Mouse (Mus musculus) heart, embryonic 13.5 days (tissue): ENCODE measurements around the gene Tmx2. TPM values are rescaled to one million over a fixed set of nuclear protein-coding genes. Genes with fewer than 3 reads are reported as not detected.

Experiments used
- ATAC-seq: fragments of 200-750 bp; cut with Nextera tagmentation; 2 replicates; pipeline ENCODE4 v1.8.0; 2017; ENCODE audit warnings: moderate TSS enrichment; ENCODE audit not compliant: insufficient number of reproducible peaks, low FRiP score, low TSS enrichment; ENCODE audit errors: extremely low read depth
- H3K27ac ChIP-seq: fragments of 300-500 bp; sonication (generic); replicated peaks from 2 replicates; pipeline ENCODE4 v1.5.1; 2015; ENCODE audit warnings: moderate library complexity, mild to moderate bottlenecking, inconsistent platforms
- H3K27me3 ChIP-seq: fragments of 300-500 bp; sonication (generic); replicated peaks from 2 replicates; pipeline ENCODE4 v1.6.1; 2015; ENCODE audit warnings: mild to moderate bottlenecking, inconsistent platforms
- H3K36me3 ChIP-seq: fragments of 300-500 bp; sonication (generic); 2 replicates; pipeline ENCODE4 v1.6.1; 2015; ENCODE audit warnings: mild to moderate bottlenecking, inconsistent platforms
- H3K4me1 ChIP-seq: fragments of 300-500 bp; sonication (generic); 2 replicates; pipeline ENCODE4 v1.6.1; 2015; ENCODE audit warnings: inconsistent platforms
- H3K4me2 ChIP-seq: fragments of 300-500 bp; sonication (generic); 2 replicates; pipeline ENCODE4 v1.6.1; 2015; ENCODE audit warnings: inconsistent platforms, mild to moderate bottlenecking, moderate library complexity
- H3K4me3 ChIP-seq: fragments of 300-500 bp; sonication (generic); 2 replicates; pipeline ENCODE4 v1.5.1; 2015; ENCODE audit warnings: moderate library complexity, mild to moderate bottlenecking, inconsistent platforms
- H3K9ac ChIP-seq: fragments of 300-500 bp; sonication (generic); 2 replicates; pipeline ENCODE4 v1.6.1; 2015; ENCODE audit warnings: inconsistent platforms, mild to moderate bottlenecking, moderate library complexity
- H3K9me3 ChIP-seq: fragments of 300-500 bp; sonication (generic); 2 replicates; pipeline ENCODE4 v1.6.1; 2016; ENCODE audit warnings: inconsistent platforms
- WGBS: fragments of 180-500 bp; shearing (Covaris S2); methylation state at CpG from one replicate; pipeline ENCODE4 v1.1.7; 2015; ENCODE audit warnings: mixed read lengths; 5-methylcytosine and 5-hydroxymethylcytosine counted together
- polyA plus RNA-seq: library from polyadenylated mRNA; unstranded; fragments of >200 nt; fragmentation: Nextera tagmentation; extraction: Ambion mirVana; gene quantifications from 2 replicates; pipeline ENCODE4 v1.2.1, GENCODE M21; 2015

Tmx2 gene
- polyA plus RNA-seq, 1 experiment from 2014 or later = 136 TPM

GRCm38 (mm10) chr2:84636231-84636741 is 42.7 kb downstream of the Tmx2 start:
- Histone ChIP-seq H3K4me1 (peaks cover 95% of the 10 kb centered on the region), H3K27ac (peak overlapping the region; percentile 98), H3K9ac (peak overlapping the region; percentile 74), H3K4me3 (peak overlapping the region; percentile 26), H3K9me3 (no peaks in the 10 kb centered on the region), H3K27me3 (no peaks in the 10 kb centered on the region), H3K4me2 (peak overlapping the region; percentile 65), H3K36me3 (peaks cover 16% of the 10 kb centered on the region; the same call in 1 of the 2 replicates)
- 10% methylated on average over 8 of the region's 8 CpGs for WGBS
- no peak for ATAC-seq

- Histone ChIP-seq H3K9me3 (no peaks in the 10 kb centered on the region), H3K9ac (peak overlapping the region; percentile 77), H3K4me3 (peak overlapping the region; percentile 27), H3K27ac (peak overlapping the region; percentile 98), H3K4me1 (peaks cover 88% of the 10 kb centered on the region), H3K36me3 (peaks cover 19% of the 10 kb centered on the region; the same call in 1 of the 2 replicates), H3K27me3 (no peaks in the 10 kb centered on the region), H3K4me2 (peak overlapping the region; percentile 65)
- 2% methylated on average over 2 of the region's 2 CpGs for WGBS
- peak; percentile 85 for ATAC-seq
Observed at GRCm38 (mm10) chr2:84635611-84636010, 43.3 kb downstream of the Tmx2 start.

GRCm38 (mm10) chr2:84634934-84635482 is 43.9 kb downstream of the Tmx2 start:
- Histone ChIP-seq H3K27me3 (no peaks in the 10 kb centered on the region), H3K4me2 (peak overlapping the region; percentile 65), H3K27ac (peak overlapping the region; percentile 98), H3K9me3 (no peaks in the 10 kb centered on the region), H3K4me1 (peaks cover 85% of the 10 kb centered on the region), H3K4me3 (peak overlapping the region; percentile 27), H3K9ac (peak overlapping the region; percentile 77), H3K36me3 (peaks cover 17% of the 10 kb centered on the region)
- WGBS = 13% methylated on average over 4 of the region's 4 CpGs
- ATAC-seq = no peak

- WGBS = 37% methylated on average over 4 of the region's 4 CpGs
- H3K4me3 ChIP-seq = peak overlapping the region; percentile 27
- H3K36me3 ChIP-seq = peaks cover 22% of the 10 kb centered on the region
- H3K9me3 ChIP-seq = no peaks in the 10 kb centered on the region
- H3K4me1 ChIP-seq = peaks cover 79% of the 10 kb centered on the region
- ATAC-seq = no peak
- peak overlapping the region; percentile 65 for H3K4me2 ChIP-seq
- H3K27ac ChIP-seq = peak overlapping the region; percentile 98
- H3K27me3 ChIP-seq = no peaks in the 10 kb centered on the region
- peak overlapping the region; percentile 77 for H3K9ac ChIP-seq
Observed at GRCm38 (mm10) chr2:84634006-84634405, 44.9 kb downstream of the Tmx2 start.

- H3K27ac ChIP-seq = peak overlapping the region; percentile 98
- peak overlapping the region; percentile 76 for H3K9ac ChIP-seq
- no peaks in the 10 kb centered on the region for H3K9me3 ChIP-seq
- peaks cover 24% of the 10 kb centered on the region for H3K36me3 ChIP-seq
- H3K4me2 ChIP-seq = peak overlapping the region; percentile 65
- 3% methylated on average over 3 of the region's 3 CpGs for WGBS
- peak overlapping the region; percentile 21 for H3K4me3 ChIP-seq
- no peak for ATAC-seq
- H3K4me1 ChIP-seq = peaks cover 78% of the 10 kb centered on the region
- H3K27me3 ChIP-seq = no peaks in the 10 kb centered on the region
Observed at GRCm38 (mm10) chr2:84632999-84633398, 45.9 kb downstream of the Tmx2 start.

- H3K4me3 ChIP-seq = no peak overlapping the region
- no peaks in the 10 kb centered on the region for H3K9me3 ChIP-seq
- H3K36me3 ChIP-seq = peaks cover 24% of the 10 kb centered on the region
- H3K9ac ChIP-seq = no peak overlapping the region
- WGBS = 84% methylated on average over 1 of the region's 1 CpGs
- H3K4me2 ChIP-seq = no peak overlapping the region; the same call in 1 of the 2 replicates
- H3K4me1 ChIP-seq = peaks cover 78% of the 10 kb centered on the region
- H3K27ac ChIP-seq = peak overlapping the region; percentile 98
- no peak for ATAC-seq
- H3K27me3 ChIP-seq = no peaks in the 10 kb centered on the region
Observed at GRCm38 (mm10) chr2:84632001-84632400, 46.9 kb downstream of the Tmx2 start.

- H3K9ac ChIP-seq = peak overlapping the region; percentile 20
- no peaks in the 10 kb centered on the region for H3K27me3 ChIP-seq
- ATAC-seq = no peak
- peak overlapping the region; percentile 78 for H3K27ac ChIP-seq
- 20% methylated on average over 3 of the region's 3 CpGs for WGBS
- H3K4me2 ChIP-seq = peak overlapping the region; percentile 28
- H3K36me3 ChIP-seq = peaks cover 48% of the 10 kb centered on the region
- no peak overlapping the region for H3K4me3 ChIP-seq
- H3K4me1 ChIP-seq = peaks cover 68% of the 10 kb centered on the region
- no peaks in the 10 kb centered on the region for H3K9me3 ChIP-seq
Observed at GRCm38 (mm10) chr2:84627036-84627435, 51.9 kb downstream of the Tmx2 start.

GRCm38 (mm10) chr2:84626366-84626975 is 52.5 kb downstream of the Tmx2 start:
- no peaks in the 10 kb centered on the region for H3K27me3 ChIP-seq
- WGBS = 51% methylated on average over 7 of the region's 7 CpGs
- H3K27ac ChIP-seq = peak overlapping the region; percentile 78
- H3K4me3 ChIP-seq = no peak overlapping the region
- peak overlapping the region; percentile 28; the same call in 1 of the 2 replicates for H3K4me2 ChIP-seq
- H3K9ac ChIP-seq = peak overlapping the region; percentile 20
- H3K4me1 ChIP-seq = peaks cover 62% of the 10 kb centered on the region
- H3K36me3 ChIP-seq = peaks cover 44% of the 10 kb centered on the region
- no peaks in the 10 kb centered on the region for H3K9me3 ChIP-seq
- ATAC-seq = no peak

- H3K4me1 ChIP-seq = peaks cover 66% of the 10 kb centered on the region
Observed at GRCm38 (mm10) chr2:84624201-84624600, 54.7 kb downstream of the Tmx2 start.

GRCm38 (mm10) chr2:84623428-84624119 is 55.4 kb downstream of the Tmx2 start:
- H3K27ac ChIP-seq = peak overlapping the region; percentile 13; the same call in 1 of the 2 replicates
- no peak overlapping the region for H3K9ac ChIP-seq
- no peak overlapping the region for H3K4me2 ChIP-seq
- ATAC-seq = no peak
- H3K27me3 ChIP-seq = no peaks in the 10 kb centered on the region
- H3K4me3 ChIP-seq = no peak overlapping the region
- peaks cover 56% of the 10 kb centered on the region for H3K36me3 ChIP-seq
- WGBS = 75% methylated on average over 3 of the region's 3 CpGs
- peaks cover 68% of the 10 kb centered on the region for H3K4me1 ChIP-seq
- H3K9me3 ChIP-seq = no peaks in the 10 kb centered on the region

More at GRCm38 (mm10) chr2:84624201-84624600, 54.7 kb downstream of the Tmx2 start:
- no peaks in the 10 kb centered on the region for H3K9me3 ChIP-seq
- H3K36me3 ChIP-seq = peaks cover 54% of the 10 kb centered on the region
- no peak overlapping the region for H3K9ac ChIP-seq
- WGBS = 91% methylated on average over 17 of the region's 17 CpGs
- no peak overlapping the region for H3K4me3 ChIP-seq
- H3K4me2 ChIP-seq = no peak overlapping the region
- H3K27me3 ChIP-seq = no peaks in the 10 kb centered on the region
- no peak for ATAC-seq
- H3K27ac ChIP-seq = peak overlapping the region; percentile 13; the same call in 1 of the 2 replicates

GRCm38 (mm10) chr2:84622668-84623067 is 56.3 kb downstream of the Tmx2 start:
- 63% methylated on average over 2 of the region's 2 CpGs for WGBS
- Histone ChIP-seq H3K9me3 (no peaks in the 10 kb centered on the region), H3K27ac (peak overlapping the region; percentile 13), H3K36me3 (peaks cover 60% of the 10 kb centered on the region), H3K9ac (no peak overlapping the region), H3K27me3 (no peaks in the 10 kb centered on the region), H3K4me3 (no peak overlapping the region), H3K4me2 (no peak overlapping the region), H3K4me1 (peaks cover 61% of the 10 kb centered on the region)
- no peak for ATAC-seq
